Mouse (Mus musculus): ENCODE results near the gene Gm26602.

- TF ChIP-seq GATA1 (IDR thresholded peaks at IDR 0.05; ENCODE audit: low read length) (no peak), TAL1 (IDR thresholded peaks at IDR 0.05; ENCODE audit: low read length) (no peak)
These were observed 18.4 kb downstream of the Gm26602 start for GRCm38 (mm10) chr10:79928907-79929701.
